ENCODE assay signal across 8 mouse cellular contexts in the genomic region with DNA sequence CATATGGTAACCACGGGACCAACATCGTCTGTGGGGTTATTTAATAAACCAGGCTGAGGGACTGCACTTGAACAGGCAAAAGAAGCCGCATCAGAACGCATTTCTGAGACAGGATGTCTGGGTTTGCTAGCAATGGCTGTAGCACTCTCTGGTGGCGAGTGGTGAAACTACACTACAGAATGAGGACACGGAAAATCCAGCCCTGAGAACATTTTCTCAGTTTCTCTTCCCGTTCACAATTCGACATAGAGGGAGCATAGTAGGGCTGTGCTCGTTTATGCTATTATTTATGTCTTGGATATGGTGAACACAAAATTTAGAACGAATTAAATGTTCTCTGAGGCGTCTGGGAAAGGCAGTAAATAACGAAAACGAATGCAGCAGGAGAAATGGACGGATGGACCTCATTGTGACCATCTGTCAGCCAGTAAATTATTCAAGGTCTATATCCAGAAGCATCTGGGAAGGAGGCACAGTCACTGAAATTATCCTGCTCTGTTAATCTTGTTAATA. TPM values are rescaled to one million over a fixed set of nuclear protein-coding genes. Genes with fewer than 3 reads are reported as not detected.
DNase-seq lines count a peak whose midpoint lies in the region; ATAC-seq lines count a peak whose summit lies in the region.

No protein-coding gene starts in this region.

- no peak; the same call in 1 of the 2 replicates for ATAC-seq in embryonic facial prominence, embryonic 11.5 days (replicated peaks; ENCODE audit: insufficient number of reproducible peaks, low FRiP score, low TSS enrichment, low read depth)
- ATAC-seq in limb, embryonic 13.5 days (ENCODE audit: low FRiP score, low read depth): peak; percentile 29
- peak; percentile 73 for ATAC-seq in midbrain, embryonic 14.5 days (ENCODE audit: low FRiP score, low TSS enrichment)

- H3K27ac ChIP-seq in embryonic facial prominence, embryonic 11.5 days (replicated peaks; ENCODE audit: low read depth, low read length): no peak overlapping the region
- H3K27ac ChIP-seq in limb, embryonic 13.5 days: no peak overlapping the region
- H3K27ac ChIP-seq in midbrain, embryonic 14.5 days (replicated peaks; ENCODE audit: low read depth, low read length): no peak overlapping the region; the same call in 1 of the 2 replicates

- no peaks in the 10 kb centered on the region for H3K9me3 ChIP-seq in embryonic facial prominence, embryonic 11.5 days (replicated peaks; ENCODE audit: control insufficient read depth, low read length)
- no peaks in the 10 kb centered on the region for H3K9me3 ChIP-seq in limb, embryonic 13.5 days
- H3K9me3 ChIP-seq in midbrain, embryonic 14.5 days (ENCODE audit: control insufficient read depth, low read length): no peaks in the 10 kb centered on the region

- peak; percentile 45 for DNase-seq in CD4-positive helper T cell, adult 2 months (ENCODE audit: low read depth, low spot score)
- DNase-seq in adrenal gland, postnatal 25 days: peak; percentile 65
- DNase-seq in embryonic facial prominence, embryonic 11.5 days (ENCODE audit: low spot score): peak; percentile 85
- peak; percentile 4 to 61 for DNase-seq in heart, adult 9 months (ENCODE audit: low spot score in 2 of 2)
- DNase-seq in kidney, adult 9 months: peak; percentile 64
- peak; percentile 93 for DNase-seq in midbrain, embryonic 14.5 days
- DNase-seq in splenic B cell, adult 2 months (ENCODE audit: low read depth, low spot score): peak; percentile 40

- WGBS in embryonic facial prominence, embryonic 11.5 days: 21% methylated on average over 14 of the region's 14 CpGs
- 12% methylated on average over 14 of the region's 14 CpGs for WGBS in limb, embryonic 13.5 days
- 9% methylated on average over 14 of the region's 14 CpGs for WGBS in midbrain, embryonic 14.5 days

- no peak overlapping the region for H3K4me3 ChIP-seq in embryonic facial prominence, embryonic 11.5 days (ENCODE audit: low read depth, low read length)
- peak overlapping the region; percentile 27 for H3K4me3 ChIP-seq in limb, embryonic 13.5 days
- H3K4me3 ChIP-seq in midbrain, embryonic 14.5 days (replicated peaks; ENCODE audit: low read depth, low read length): peak overlapping the region; percentile 22

- no peaks in the 10 kb centered on the region for H3K27me3 ChIP-seq in embryonic facial prominence, embryonic 11.5 days (ENCODE audit: control insufficient read depth, insufficient read depth, low read length)
- H3K27me3 ChIP-seq in limb, embryonic 13.5 days: no peaks in the 10 kb centered on the region
- H3K27me3 ChIP-seq in midbrain, embryonic 14.5 days (ENCODE audit: control insufficient read depth, insufficient read depth, low read length): no peaks in the 10 kb centered on the region
- no peaks in the 10 kb centered on the region for H3K27me3 ChIP-seq in splenic B cell, adult 2 months (ENCODE audit: control insufficient read depth, insufficient read depth, low read length, poor library complexity, severe bottlenecking)

- H3K9ac ChIP-seq in embryonic facial prominence, embryonic 11.5 days (replicated peaks; ENCODE audit: low read length): no peak overlapping the region
- H3K9ac ChIP-seq in limb, embryonic 13.5 days: 0 out of 2 replicates have a peak overlapping the region, but pooled peaks have one; percentile 21
- peak overlapping the region; percentile 29; the same call in 1 of the 2 replicates for H3K9ac ChIP-seq in midbrain, embryonic 14.5 days (replicated peaks; ENCODE audit: low read length)

- no peaks in the 10 kb centered on the region for H3K4me1 ChIP-seq in embryonic facial prominence, embryonic 11.5 days (ENCODE audit: control insufficient read depth, insufficient read depth, low read length)
- peaks cover 23% of the 10 kb centered on the region for H3K4me1 ChIP-seq in limb, embryonic 13.5 days
- H3K4me1 ChIP-seq in midbrain, embryonic 14.5 days (ENCODE audit: control insufficient read depth, insufficient read depth, low read length): 0 out of 2 replicates have a peak, but pooled peaks cover 3% of the 10 kb centered on the region

- no peaks in the 10 kb centered on the region; the same call in 1 of the 2 replicates for H3K36me3 ChIP-seq in embryonic facial prominence, embryonic 11.5 days (replicated peaks; ENCODE audit: control insufficient read depth, insufficient read depth, low read depth, low read length)
- no peaks in the 10 kb centered on the region for H3K36me3 ChIP-seq in limb, embryonic 13.5 days
- H3K36me3 ChIP-seq in midbrain, embryonic 14.5 days (ENCODE audit: control insufficient read depth, insufficient read depth, low read length): no peaks in the 10 kb centered on the region
- H3K36me3 ChIP-seq in splenic B cell, adult 2 months (ENCODE audit: control insufficient read depth, insufficient read depth, low read length, poor library complexity, severe bottlenecking): no peaks in the 10 kb centered on the region

- H3K4me2 ChIP-seq in embryonic facial prominence, embryonic 11.5 days (ENCODE audit: low read depth, low read length): no peak overlapping the region
- peak overlapping the region; percentile 52 for H3K4me2 ChIP-seq in limb, embryonic 13.5 days (replicated peaks)
- H3K4me2 ChIP-seq in midbrain, embryonic 14.5 days (ENCODE audit: low read length): peak overlapping the region; percentile 48

RNA-seq across cellular contexts. Expression of a gene that starts 48.8 kb away (rescaled TPM):
- total RNA-seq in adrenal gland, postnatal 25 days (2021): not detected in 2 replicates
- polyA plus RNA-seq in embryonic facial prominence, embryonic 11.5 days (2014; fragmentation: Nextera tagmentation; extraction: Ambion mirVana): 0.20 TPM in 1 of 2 replicates, not detected in the other
- 1.1 and 1.3 TPM in 2 replicates for polyA plus RNA-seq in limb, embryonic 13.5 days (2015; fragmentation: Nextera tagmentation; extraction: Ambion mirVana)
- not detected in 2 replicates for polyA plus RNA-seq in midbrain, embryonic 14.5 days (2014; fragmentation: Nextera tagmentation; extraction: Ambion mirVana)

Comparison
In these comparisons a context has a peak if more than half of its experiments do, and no peak if none do; other contexts are left out.
1. DNase-seq: peak in every context shown above with its lines; median percentile 93 in midbrain, embryonic 14.5 days; 85 in embryonic facial prominence, embryonic 11.5 days; 65 in adrenal gland, postnatal 25 days; 64 in kidney, adult 9 months; 45 in CD4-positive helper T cell, adult 2 months; 40 in splenic B cell, adult 2 months; 32 in heart, adult 9 months.